Comparison of ENCODE assay signal across 8 mouse cellular contexts in the genomic region with DNA sequence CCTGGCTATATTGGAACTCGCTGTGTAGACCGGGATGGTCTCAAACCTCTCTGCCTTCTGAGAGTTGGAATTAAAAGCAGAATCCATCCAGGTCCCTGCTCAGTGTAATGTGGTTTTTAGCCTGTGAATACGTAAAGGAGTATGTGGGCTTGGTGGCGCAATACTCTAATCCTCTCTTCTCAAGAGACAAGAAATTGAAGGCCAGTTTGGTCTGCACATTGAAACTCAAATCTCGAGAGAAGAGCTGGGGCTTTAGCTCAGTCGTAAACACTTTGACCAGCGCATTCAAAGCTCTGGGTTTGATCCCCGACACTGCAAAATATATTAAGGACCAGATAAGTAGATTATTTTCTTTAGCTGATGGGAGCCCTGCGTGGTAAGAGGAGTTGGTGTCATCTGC. TPM values are rescaled to one million over a fixed set of nuclear protein-coding genes. Genes with fewer than 3 reads are reported as not detected.
DNase-seq lines count a peak whose midpoint lies in the region; ATAC-seq lines count a peak whose summit lies in the region.

No protein-coding gene starts in this region.

- H3K27me3 ChIP-seq in heart, embryonic 10.5 days (ENCODE audit: insufficient read depth, poor library complexity, severe bottlenecking): no peaks in the 10 kb centered on the region
- H3K27me3 ChIP-seq in forebrain, embryonic 12.5 days: no peaks in the 10 kb centered on the region
- no peaks in the 10 kb centered on the region for H3K27me3 ChIP-seq in liver, embryonic 15.5 days

- peak overlapping the region; percentile 88 for H3K27ac ChIP-seq in heart, embryonic 10.5 days
- H3K27ac ChIP-seq in forebrain, embryonic 12.5 days: peak overlapping the region; percentile 80
- H3K27ac ChIP-seq in liver, embryonic 15.5 days (replicated peaks): peak overlapping the region; percentile 93

- H3K9ac ChIP-seq in forebrain, embryonic 12.5 days: peak overlapping the region; percentile 76
- H3K9ac ChIP-seq in liver, embryonic 15.5 days: peak overlapping the region; percentile 73

- peaks cover 23% of the 10 kb centered on the region for H3K4me1 ChIP-seq in heart, embryonic 10.5 days
- H3K4me1 ChIP-seq in forebrain, embryonic 12.5 days: peaks cover 23% of the 10 kb centered on the region
- H3K4me1 ChIP-seq in liver, embryonic 15.5 days (replicated peaks): peaks cover 25% of the 10 kb centered on the region

- peaks cover 50% of the 10 kb centered on the region for H3K36me3 ChIP-seq in heart, embryonic 10.5 days
- H3K36me3 ChIP-seq in forebrain, embryonic 12.5 days (replicated peaks): peaks cover 48% of the 10 kb centered on the region
- peaks cover 47% of the 10 kb centered on the region for H3K36me3 ChIP-seq in liver, embryonic 15.5 days (replicated peaks)

- no peaks in the 10 kb centered on the region for H3K9me3 ChIP-seq in heart, embryonic 10.5 days
- no peaks in the 10 kb centered on the region for H3K9me3 ChIP-seq in forebrain, embryonic 12.5 days
- no peaks in the 10 kb centered on the region for H3K9me3 ChIP-seq in liver, embryonic 15.5 days (replicated peaks)

- H3K4me3 ChIP-seq in heart, embryonic 10.5 days: peak overlapping the region; percentile 91
- peak overlapping the region; percentile 71 for H3K4me3 ChIP-seq in forebrain, embryonic 12.5 days (replicated peaks)
- H3K4me3 ChIP-seq in liver, embryonic 15.5 days (replicated peaks): peak overlapping the region; percentile 77

- 12% methylated on average over 9 of the region's 9 CpGs for WGBS in heart, embryonic 10.5 days
- WGBS in forebrain, embryonic 12.5 days: 14% methylated on average over 9 of the region's 9 CpGs
- WGBS in liver, embryonic 15.5 days (ENCODE audit: insufficient replicate concordance): 6% methylated on average over 9 of the region's 9 CpGs

- peak overlapping the region; percentile 69 for H3K4me2 ChIP-seq in forebrain, embryonic 12.5 days
- peak overlapping the region; percentile 80 for H3K4me2 ChIP-seq in liver, embryonic 15.5 days

- ATAC-seq in forebrain, embryonic 12.5 days (ENCODE audit: low FRiP score): no peak
- no peak for ATAC-seq in liver, embryonic 15.5 days (ENCODE audit: insufficient read depth)

- DNase-seq in heart, embryonic 10.5 days (ENCODE audit: low spot score): no peak
- no peak for DNase-seq in heart, postnatal 4 days
- peak; percentile 83 for DNase-seq in 416B (ENCODE audit: low read depth)
- DNase-seq in T-cell, adult 2 months (ENCODE audit: low spot score): no peak
- DNase-seq in cerebellum, adult 8-10 months: no peak
- no peak for DNase-seq in layer of hippocampus, postnatal 14 days (ENCODE audit: low spot score in 2 of 2)

RNA-seq across cellular contexts. Expression of gene Mef2b, which starts 0.5 kb away (rescaled TPM):
- polyA plus RNA-seq in heart, embryonic 10.5 days (2016; fragmentation: Nextera tagmentation; extraction: Ambion mirVana): 0.23 and 0.53 TPM in 2 replicates
- total RNA-seq in heart, postnatal 4 days (2021): under 1 TPM; 0.20 to 0.21 TPM
- polyA plus RNA-seq in forebrain, embryonic 12.5 days (2016; fragmentation: Nextera tagmentation; extraction: Ambion mirVana): 1.6 and 2.5 TPM in 2 replicates
- not detected in 2 replicates for polyA plus RNA-seq in liver, embryonic 15.5 days (2015; fragmentation: Nextera tagmentation; extraction: Ambion mirVana)
- under 1 TPM; 0.29 to 0.41 TPM for total RNA-seq in layer of hippocampus, postnatal 14 days (2021)

RNA-seq across cellular contexts. Expression of gene Borcs8, which starts 0.7 kb away (rescaled TPM):
- 39.6 and 43.9 TPM in 2 replicates for polyA plus RNA-seq in heart, embryonic 10.5 days (2016; fragmentation: Nextera tagmentation; extraction: Ambion mirVana)
- 10 to 100 TPM; 28.0 to 29.1 TPM for total RNA-seq in heart, postnatal 4 days (2021)
- polyA plus RNA-seq in forebrain, embryonic 12.5 days (2016; fragmentation: Nextera tagmentation; extraction: Ambion mirVana): 35.0 and 36.1 TPM in 2 replicates
- polyA plus RNA-seq in liver, embryonic 15.5 days (2015; fragmentation: Nextera tagmentation; extraction: Ambion mirVana): 22.4 and 25.7 TPM in 2 replicates
- total RNA-seq in layer of hippocampus, postnatal 14 days (2021): 10 to 100 TPM; 42.0 to 44.1 TPM

RNA-seq across cellular contexts. Expression of gene Rfxank, which starts 1.0 kb away (rescaled TPM):
- polyA plus RNA-seq in heart, embryonic 10.5 days (2016; fragmentation: Nextera tagmentation; extraction: Ambion mirVana): 16.5 and 18.3 TPM in 2 replicates
- 10 to 100 TPM; 25.4 to 25.8 TPM for total RNA-seq in heart, postnatal 4 days (2021)
- 14.3 and 16.7 TPM in 2 replicates for polyA plus RNA-seq in forebrain, embryonic 12.5 days (2016; fragmentation: Nextera tagmentation; extraction: Ambion mirVana)
- polyA plus RNA-seq in liver, embryonic 15.5 days (2015; fragmentation: Nextera tagmentation; extraction: Ambion mirVana): 6.5 and 7.3 TPM in 2 replicates
- 10 to 100 TPM in 1 of 2 experiments, 1 to 10 TPM in 1; 9.9 to 12.6 TPM for total RNA-seq in layer of hippocampus, postnatal 14 days (2021)

RNA-seq across cellular contexts. Expression of gene Nr2c2ap, which starts 8.8 kb away (rescaled TPM):
- 35.4 and 39.6 TPM in 2 replicates for polyA plus RNA-seq in heart, embryonic 10.5 days (2016; fragmentation: Nextera tagmentation; extraction: Ambion mirVana)
- total RNA-seq in heart, postnatal 4 days (2021): 10 to 100 TPM; 14.8 to 17.1 TPM
- polyA plus RNA-seq in forebrain, embryonic 12.5 days (2016; fragmentation: Nextera tagmentation; extraction: Ambion mirVana): 27.8 and 28.3 TPM in 2 replicates
- polyA plus RNA-seq in liver, embryonic 15.5 days (2015; fragmentation: Nextera tagmentation; extraction: Ambion mirVana): 16.8 and 17.4 TPM in 2 replicates
- total RNA-seq in layer of hippocampus, postnatal 14 days (2021): 10 to 100 TPM; 26.9 to 31.2 TPM

RNA-seq across cellular contexts. Expression of gene Ncan, which starts 19.3 kb away (rescaled TPM):
- polyA plus RNA-seq in heart, embryonic 10.5 days (2016; fragmentation: Nextera tagmentation; extraction: Ambion mirVana): 0.06 and 0.29 TPM in 2 replicates
- total RNA-seq in heart, postnatal 4 days (2021): 1 to 10 TPM in 1 of 2 experiments, under 1 TPM in 1; 0.81 to 1.2 TPM
- 84.2 and 104 TPM in 2 replicates for polyA plus RNA-seq in forebrain, embryonic 12.5 days (2016; fragmentation: Nextera tagmentation; extraction: Ambion mirVana)
- 0.02 and 0.03 TPM in 2 replicates for polyA plus RNA-seq in liver, embryonic 15.5 days (2015; fragmentation: Nextera tagmentation; extraction: Ambion mirVana)
- 100 to 1,000 TPM; 371 to 387 TPM for total RNA-seq in layer of hippocampus, postnatal 14 days (2021)
